Mouse (Mus musculus) heart, adult 2 months (tissue): ENCODE measurements around the gene Dnajc5. TPM values are rescaled to one million over a fixed set of nuclear protein-coding genes. Genes with fewer than 3 reads are reported as not detected.

Experiments used
- DNase-seq, 2 experiments: peaks; one replicate each; pipeline ENCODE4 v3.0.0; 2021
- H3K27ac ChIP-seq: fragments of 200-600 bp; 2 replicates; pipeline ENCODE4 v1.8.1; 2022
- H3K27me3 ChIP-seq: fragments of 200-500 bp; 2 replicates; pipeline ENCODE4 v1.6.1; 2012; ENCODE audit warnings: mild to moderate bottlenecking, low read length, inconsistent platforms, mixed read lengths; ENCODE audit not compliant: control insufficient read depth, insufficient read depth
- H3K36me3 ChIP-seq: fragments of 200-500 bp; 2 replicates; pipeline ENCODE4 v1.6.1; 2012; ENCODE audit warnings: low read length, inconsistent platforms; ENCODE audit not compliant: control insufficient read depth, insufficient read depth
- H3K4me1 ChIP-seq: fragments of 200-500 bp; 2 replicates; pipeline ENCODE4 v1.6.1; 2011; ENCODE audit warnings: low read length; ENCODE audit not compliant: control insufficient read depth, insufficient read depth
- H3K4me3 ChIP-seq: fragments of 200-600 bp; 2 replicates; pipeline ENCODE4 v1.8.1; 2022
- H3K79me2 ChIP-seq: fragments of 200-500 bp; replicated peaks from 2 replicates; pipeline ENCODE4 v1.6.1; 2012; ENCODE audit warnings: mild to moderate bottlenecking, inconsistent platforms, low read length, moderate library complexity, mixed read lengths; ENCODE audit not compliant: control insufficient read depth, insufficient read depth
- H3K9ac ChIP-seq: fragments of 200-500 bp; 2 replicates; pipeline ENCODE4 v1.6.1; 2012; ENCODE audit warnings: low read depth, mild to moderate bottlenecking, control low read depth, inconsistent platforms, low read length, mixed read lengths
- CTCF ChIP-seq: fragments of 200-600 bp; IDR thresholded peaks from 2 replicates; pipeline ENCODE4 v1.8.1; 2022; ENCODE audit warnings: antibody characterized with exemption, mild to moderate bottlenecking, moderate library complexity
- EP300 ChIP-seq: fragments of 200-500 bp; IDR thresholded peaks from 2 replicates; pipeline ENCODE4 v1.6.1; 2011; ENCODE audit warnings: low read depth, low read length, control low read depth; ENCODE audit not compliant: insufficient read depth
- POLR2A ChIP-seq: fragments of 200-500 bp; IDR thresholded peaks from 2 replicates; pipeline ENCODE4 v1.6.1; 2011; ENCODE audit warnings: mild to moderate bottlenecking, low read depth, low read length, control low read depth; ENCODE audit not compliant: insufficient read depth
- WGBS: fragments of 180-500 bp; shearing (Covaris S2); methylation state at CpG from one replicate; pipeline ENCODE4 v1.1.7; 2018; 5-methylcytosine and 5-hydroxymethylcytosine counted together
- intact Hi-C: fragments of 180-260 bp; cut with DNase I; formaldehyde crosslinking; loops from one replicate; pipeline ENCODE4 v1.15.1; 2025
- polyA plus RNA-seq: library from polyadenylated mRNA; depleted of rRNA; stranded (reverse); fragments of >200 nt; gene quantifications from 2 replicates; pipeline ENCODE4 v1.2.3, GENCODE M21; 2012
- total RNA-seq, 2 experiments: library from RNA; stranded (reverse); gene quantifications; 2 replicates each; pipeline ENCODE4 v1.2.3; 2021

Gene Dnajc5
- total and polyA plus RNA-seq, 3 experiments, result 43.4 to 71.5 (median 62.3) TPM

DNA sequence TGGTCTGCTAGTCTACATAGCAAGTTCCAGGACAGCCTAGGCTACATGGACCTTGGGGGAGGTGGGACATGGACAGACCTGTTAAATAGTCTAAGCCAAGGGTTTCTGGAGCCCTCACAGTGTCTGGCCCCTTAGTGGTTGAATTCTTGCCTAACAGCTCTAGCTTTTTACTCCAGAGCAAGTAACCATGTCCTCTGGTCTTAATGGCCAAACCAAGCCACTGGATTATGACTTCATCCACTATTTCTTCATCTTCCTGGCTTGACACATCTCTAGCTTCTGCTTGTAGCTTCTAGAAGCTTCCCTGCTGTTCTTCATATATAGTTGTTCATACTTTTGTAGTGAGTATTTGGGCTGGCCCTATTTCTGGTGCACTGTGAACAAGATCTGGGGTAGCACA, 33.5 kb downstream of the Dnajc5 start:
- H3K4me1 ChIP-seq, result no peaks in the 10 kb centered on the region
- H3K79me2 ChIP-seq, result no peaks in the 10 kb centered on the region
- intact Hi-C loops, result no loop called here
- no peaks in the 10 kb centered on the region for H3K27me3 ChIP-seq
- H3K36me3 ChIP-seq, result no peaks in the 10 kb centered on the region
- no peak for TF ChIP-seq EP300
- TF ChIP-seq CTCF, result no peak
- TF ChIP-seq POLR2A, result no peak
- no peak for DNase-seq
- H3K4me3 ChIP-seq, result no peak overlapping the region
- no peak overlapping the region; the same call in 1 of the 2 replicates for H3K27ac ChIP-seq
- H3K9ac ChIP-seq, result no peak overlapping the region

DNA sequence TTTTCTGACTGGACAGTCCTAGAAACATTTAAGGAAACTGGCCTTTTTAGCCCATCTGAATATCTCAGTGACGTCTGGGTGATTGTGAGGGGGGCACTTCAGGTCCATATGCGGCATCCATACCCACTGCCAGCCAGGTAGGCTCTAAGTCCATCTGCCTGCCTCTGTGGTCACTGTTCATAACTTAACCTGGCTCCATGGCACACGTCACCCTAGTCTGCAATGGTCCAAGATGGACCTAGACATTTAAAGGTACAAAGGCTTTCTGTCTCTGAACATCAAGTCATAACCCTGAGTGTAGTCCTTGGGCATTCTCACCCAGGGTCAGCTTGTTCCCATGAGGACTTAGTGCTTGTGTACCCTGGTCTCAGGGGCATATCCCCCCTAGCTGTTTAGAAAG, 47.1 kb downstream of the Dnajc5 start:
- no peak for DNase-seq
- Histone ChIP-seq H3K4me3 (no peak overlapping the region), H3K9ac (no peak overlapping the region), H3K27ac (no peak overlapping the region), H3K27me3 (no peaks in the 10 kb centered on the region), H3K36me3 (no peaks in the 10 kb centered on the region; the same call in 1 of the 2 replicates), H3K79me2 (no peaks in the 10 kb centered on the region), H3K4me1 (no peaks in the 10 kb centered on the region)
- intact Hi-C loops, result no loop called here
- TF ChIP-seq EP300 (no peak), CTCF (no peak)
- WGBS, result 93% methylated on average over 3 of the region's 3 CpGs

DNA sequence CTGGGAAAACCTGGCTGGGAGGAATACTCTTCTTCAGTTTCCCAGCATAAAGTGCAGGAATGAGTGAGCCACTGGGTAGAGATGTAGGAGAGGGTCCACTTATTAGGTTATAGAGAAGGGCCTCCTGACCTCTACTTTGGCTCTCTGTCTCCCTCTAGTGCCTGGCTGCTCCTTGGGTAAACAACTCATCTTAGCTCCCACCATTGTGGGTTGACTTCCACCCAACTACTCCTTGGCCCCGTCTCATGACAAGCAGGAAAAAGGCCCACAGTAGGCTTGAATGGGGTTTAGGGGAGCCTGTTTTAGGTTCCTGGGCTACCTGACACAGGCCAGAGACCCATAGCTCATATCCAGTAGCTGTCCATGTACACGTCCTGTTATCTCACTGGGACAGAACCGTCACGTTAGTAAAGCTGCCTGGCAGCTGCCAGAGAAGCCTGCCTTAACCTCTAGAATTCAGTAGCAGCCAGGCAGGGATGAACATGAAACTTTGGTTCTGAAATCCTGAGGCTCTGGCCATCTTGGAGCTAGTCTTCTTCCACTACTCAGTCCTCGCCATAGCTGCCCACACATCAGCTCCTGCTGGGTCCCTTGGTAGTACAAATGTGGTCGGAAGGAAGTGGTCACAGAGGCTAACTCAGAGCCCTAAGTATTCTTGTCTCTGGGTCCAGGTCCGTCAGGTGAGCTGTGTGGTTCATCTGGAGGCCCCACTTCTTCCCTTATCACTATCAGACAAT, 48.2 kb downstream of the Dnajc5 start:
- intact Hi-C loops, result loop anchor here (1.0 kb wide), 1 partner anchor 176 kb away; no protein-coding TSS in a partner anchor
- Histone ChIP-seq H3K4me3 (no peak overlapping the region), H3K36me3 (no peaks in the 10 kb centered on the region), H3K9ac (no peak overlapping the region), H3K79me2 (no peaks in the 10 kb centered on the region), H3K27me3 (no peaks in the 10 kb centered on the region), H3K4me1 (no peaks in the 10 kb centered on the region; the same call in 1 of the 2 replicates), H3K27ac (no peak overlapping the region)
- DNase-seq, result peak; percentile 41 to 59
- TF ChIP-seq POLR2A (no peak), EP300 (0 out of 2 replicates have a peak, but pooled peaks have one; percentile 27), CTCF (peak; percentile 81)
- 63% methylated on average over 7 of the region's 7 CpGs for WGBS

DNA sequence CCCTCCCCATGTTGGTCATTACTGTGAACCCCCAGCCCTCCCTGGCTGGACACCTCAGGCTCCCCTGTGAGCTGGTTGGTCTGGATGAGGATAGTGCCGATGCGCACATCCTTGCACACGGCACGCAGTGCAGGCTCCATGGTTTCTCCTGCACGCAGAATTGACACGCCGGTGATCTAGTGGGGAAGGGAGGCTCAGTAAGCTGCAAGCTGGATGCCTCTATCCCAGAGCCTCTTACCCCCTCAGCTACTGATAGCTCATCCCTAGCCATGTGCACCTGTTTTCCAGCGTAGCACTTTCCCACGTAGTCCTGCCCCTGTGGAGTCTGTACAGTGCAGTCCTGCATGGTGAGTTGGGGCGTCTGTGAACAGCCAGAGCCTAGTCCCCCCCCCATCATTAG, 49.6 kb downstream of the Dnajc5 start:
- Histone ChIP-seq H3K27ac (no peak overlapping the region), H3K27me3 (no peaks in the 10 kb centered on the region), H3K9ac (no peak overlapping the region), H3K4me1 (no peaks in the 10 kb centered on the region; the same call in 1 of the 2 replicates), H3K79me2 (no peaks in the 10 kb centered on the region), H3K4me3 (no peak overlapping the region), H3K36me3 (no peaks in the 10 kb centered on the region)
- 95% methylated on average over 10 of the region's 10 CpGs for WGBS
- peak in 1 of 2 experiments; percentile 13 for DNase-seq
- TF ChIP-seq EP300 (no peak), POLR2A (no peak), CTCF (no peak)
- intact Hi-C loops, result no loop called here

DNA sequence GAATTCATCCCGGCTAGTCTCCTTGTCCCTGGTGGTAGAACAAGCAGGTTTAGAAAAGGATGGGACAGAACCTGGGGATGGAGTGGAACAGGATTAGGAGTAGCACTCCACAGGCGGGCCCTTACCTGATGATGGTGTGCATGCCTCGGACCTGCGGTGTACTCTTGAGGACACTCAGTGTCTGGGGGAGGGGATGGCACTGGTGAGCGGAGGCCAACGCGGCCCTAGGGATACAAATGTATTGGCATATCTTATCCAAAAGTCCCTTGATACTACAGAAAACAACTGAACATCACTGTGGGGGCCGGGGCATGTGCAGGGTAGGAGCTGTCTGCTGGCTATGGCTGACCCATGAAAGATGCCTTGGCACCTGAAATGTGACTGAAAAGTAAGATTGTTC, 50.1 kb downstream of the Dnajc5 start:
- no peaks in the 10 kb centered on the region for H3K36me3 ChIP-seq
- no peak overlapping the region for H3K4me3 ChIP-seq
- intact Hi-C loops, result no loop called here
- no peak overlapping the region for H3K9ac ChIP-seq
- DNase-seq, result no peak
- no peaks in the 10 kb centered on the region for H3K27me3 ChIP-seq
- TF ChIP-seq EP300, result no peak
- H3K27ac ChIP-seq, result no peak overlapping the region
- H3K79me2 ChIP-seq, result no peaks in the 10 kb centered on the region
- 76% methylated on average over 8 of the region's 8 CpGs for WGBS
- H3K4me1 ChIP-seq, result no peaks in the 10 kb centered on the region; the same call in 1 of the 2 replicates

DNA sequence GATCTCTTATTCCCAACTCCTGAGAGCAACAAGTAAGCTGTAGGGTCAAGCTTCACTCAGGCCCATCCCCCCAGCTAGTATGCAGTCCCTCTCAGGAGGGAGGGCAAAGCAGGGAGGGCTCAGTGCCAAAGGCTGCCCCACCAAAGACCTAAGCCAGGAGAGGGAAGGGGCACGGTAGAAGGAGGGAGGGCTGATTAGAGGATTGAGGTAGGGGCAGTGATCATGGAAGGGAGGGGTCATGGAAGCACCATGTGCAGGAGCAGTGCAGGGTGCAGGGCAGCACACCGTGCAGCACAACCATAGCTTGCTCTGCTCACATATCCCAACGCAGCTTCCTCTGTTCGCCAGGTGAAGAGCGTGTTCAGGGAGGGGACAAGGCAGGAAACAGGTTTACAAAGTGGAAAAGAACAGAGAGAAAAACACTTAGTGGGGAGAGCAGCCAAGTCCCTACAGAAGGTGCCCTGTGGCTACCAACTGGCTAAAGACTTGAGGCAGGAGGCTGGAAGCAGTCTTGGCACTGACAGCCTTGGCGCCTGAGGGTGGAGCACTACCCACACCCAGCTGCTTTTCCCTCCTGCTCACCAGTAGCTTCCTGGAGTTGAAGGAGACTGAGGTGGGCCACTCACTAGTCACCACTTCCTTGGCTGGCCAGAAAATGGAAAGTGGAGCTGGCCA, 50.8 kb downstream of the Dnajc5 start:
- intact Hi-C loops, result no loop called here
- WGBS, result 58% methylated on average over 6 of the region's 6 CpGs
- no peak overlapping the region for H3K9ac ChIP-seq

More for the DNA sequence above, 50.8 kb downstream of the Dnajc5 start:
- Histone ChIP-seq H3K4me1 (no peaks in the 10 kb centered on the region; the same call in 1 of the 2 replicates), H3K27me3 (no peaks in the 10 kb centered on the region), H3K4me3 (no peak overlapping the region), H3K27ac (no peak overlapping the region), H3K79me2 (no peaks in the 10 kb centered on the region), H3K36me3 (no peaks in the 10 kb centered on the region)
- DNase-seq, result no peak
- TF ChIP-seq CTCF (no peak), EP300 (no peak), POLR2A (no peak)
